Mouse (Mus musculus) embryonic facial prominence, embryonic 13.5 days (tissue): ENCODE data around the gene Ovch2. TPM values are rescaled to one million over a fixed set of nuclear protein-coding genes. Genes with fewer than 3 reads are reported as not detected.

Experiments
- ATAC-seq: fragments of 200-750 bp; cut with Nextera tagmentation; 2 replicates; pipeline ENCODE4 v1.8.0; 2017; ENCODE audit warnings: low read depth; ENCODE audit not compliant: insufficient number of reproducible peaks, insufficient read depth, low FRiP score, low TSS enrichment
- H3K27ac ChIP-seq: fragments of 300-500 bp; sonication (generic); 2 replicates; pipeline ENCODE4 v1.5.1; 2015; ENCODE audit warnings: moderate library complexity, mild to moderate bottlenecking, inconsistent platforms
- H3K27me3 ChIP-seq: fragments of 300-500 bp; sonication (generic); 2 replicates; pipeline ENCODE4 v1.6.1; 2015; ENCODE audit warnings: mild to moderate bottlenecking, inconsistent platforms
- H3K36me3 ChIP-seq: fragments of 300-500 bp; sonication (generic); 2 replicates; pipeline ENCODE4 v1.6.1; 2015; ENCODE audit warnings: mild to moderate bottlenecking, inconsistent platforms
- H3K4me1 ChIP-seq: fragments of 300-500 bp; sonication (generic); 2 replicates; pipeline ENCODE4 v1.6.1; 2015; ENCODE audit warnings: inconsistent platforms
- H3K4me2 ChIP-seq: fragments of 300-500 bp; sonication (generic); 2 replicates; pipeline ENCODE4 v1.6.1; 2015; ENCODE audit warnings: moderate library complexity, mild to moderate bottlenecking, inconsistent platforms
- H3K4me3 ChIP-seq: fragments of 300-500 bp; sonication (generic); 2 replicates; pipeline ENCODE4 v1.5.1; 2015; ENCODE audit warnings: mild to moderate bottlenecking, inconsistent platforms
- H3K9ac ChIP-seq: fragments of 300-500 bp; sonication (generic); 2 replicates; pipeline ENCODE4 v1.6.1; 2015; ENCODE audit warnings: mild to moderate bottlenecking, inconsistent platforms
- H3K9me3 ChIP-seq: fragments of 300-500 bp; sonication (generic); 2 replicates; pipeline ENCODE4 v1.6.1; 2016; ENCODE audit warnings: inconsistent platforms
- WGBS: fragments of 180-500 bp; shearing (Covaris S2); methylation state at CpG from one replicate; pipeline ENCODE4 v1.1.7; 2015; ENCODE audit warnings: mixed read lengths; 5-methylcytosine and 5-hydroxymethylcytosine counted together
- polyA plus RNA-seq: library from polyadenylated mRNA; unstranded; fragments of >200 nt; fragmentation: Nextera tagmentation; extraction: Ambion mirVana; gene quantifications from 2 replicates; pipeline ENCODE4 v1.2.1, GENCODE M21; 2015

Ovch2 gene
- polyA plus RNA-seq, 1 experiment from 2014 or later = not detected

DNA sequence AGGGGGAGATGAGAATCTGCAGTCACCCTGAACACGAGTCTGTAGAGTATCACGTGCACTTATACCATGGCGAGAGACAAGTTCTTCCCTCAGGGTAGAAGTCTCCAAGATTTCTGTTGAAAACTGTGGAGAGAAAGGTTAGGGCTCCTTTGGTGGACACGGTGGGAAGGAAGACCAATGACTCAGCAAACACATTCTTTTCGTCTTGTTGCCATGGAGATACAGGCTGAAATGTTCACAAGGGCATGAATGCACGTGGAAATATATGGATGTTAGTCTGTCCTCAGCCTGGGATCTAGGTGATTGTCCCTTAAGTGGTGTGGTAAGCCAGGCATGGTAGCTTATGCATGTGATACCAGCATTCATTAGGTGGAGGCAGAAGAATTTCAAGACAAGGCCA lies 30.2 kb downstream of the Ovch2 start:
- H3K36me3 ChIP-seq = no peaks in the 10 kb centered on the region
- H3K9ac ChIP-seq = no peak overlapping the region
- no peak overlapping the region for H3K27ac ChIP-seq
- no peak for ATAC-seq
- H3K27me3 ChIP-seq = no peaks in the 10 kb centered on the region
- H3K4me1 ChIP-seq = no peaks in the 10 kb centered on the region
- no peak overlapping the region for H3K4me2 ChIP-seq
- H3K4me3 ChIP-seq = no peak overlapping the region
- no peaks in the 10 kb centered on the region for H3K9me3 ChIP-seq
- WGBS = 56% methylated on average over 6 of the region's 6 CpGs

DNA sequence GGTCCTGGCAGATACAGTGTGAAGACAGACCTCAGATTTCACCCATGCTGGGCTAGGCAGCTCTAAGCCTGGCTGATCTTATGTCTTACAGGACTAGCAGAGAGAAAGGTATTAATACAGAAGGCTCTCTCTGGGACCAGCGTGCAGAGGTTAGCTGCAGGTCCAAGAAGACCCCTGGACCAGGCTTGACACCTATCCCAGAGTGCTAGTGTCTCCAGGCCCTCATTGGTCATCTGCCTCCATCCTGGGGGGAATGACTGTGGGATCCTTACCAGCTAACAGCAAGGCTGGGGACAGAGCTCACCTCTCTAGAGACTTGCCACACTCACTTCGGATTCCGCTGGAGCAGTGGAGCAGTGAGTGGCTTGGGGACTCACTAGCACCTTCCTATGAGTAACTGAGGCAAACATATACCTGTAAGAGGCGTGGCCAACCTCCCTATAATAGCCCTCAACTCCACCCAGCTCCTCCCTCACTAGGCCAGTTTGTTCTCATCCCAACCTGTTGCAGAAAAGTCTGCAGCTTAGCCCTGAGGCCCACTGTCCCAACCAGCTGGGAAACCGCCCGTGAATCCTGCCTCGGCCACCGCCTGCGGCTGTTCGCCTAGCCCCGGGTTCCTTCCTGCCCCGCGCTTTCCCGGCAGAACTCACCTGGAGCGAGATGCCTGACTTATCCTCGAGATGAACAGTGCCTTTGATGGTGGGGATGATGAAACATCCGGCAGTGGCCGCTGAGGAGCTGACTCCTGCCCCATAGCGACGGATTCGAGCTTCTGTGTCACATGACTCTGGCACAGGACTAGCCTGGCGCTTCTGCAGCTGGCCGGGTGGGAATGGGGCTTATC lies 43.5 kb downstream of the Ovch2 start, which contains the start of gene Cyb5r2:
Cyb5r2 (minus strand) TSS at position 725 of the 844 bp plus-strand sequence.
- H3K4me2 ChIP-seq = peak within 1 kb of the TSS; percentile 63
- WGBS = 9% methylated on average over 23 of the region's 23 CpGs
- peaks cover 5% of the 10 kb centered on the region; the same call in 1 of the 2 replicates for H3K27me3 ChIP-seq
- H3K27ac ChIP-seq = no peak within 1 kb of the TSS
- no peaks in the 10 kb centered on the region for H3K9me3 ChIP-seq
- H3K4me3 ChIP-seq = peak within 1 kb of the TSS; percentile 34
- no peaks in the 10 kb centered on the region for H3K36me3 ChIP-seq
- peak within 1 kb of the TSS; percentile 51 for H3K9ac ChIP-seq
- H3K4me1 ChIP-seq = peaks cover 7% of the 10 kb centered on the region; the same call in 1 of the 2 replicates
- 0 out of 2 replicates have a peak, but pooled peaks have one; percentile 24 for ATAC-seq

DNA sequence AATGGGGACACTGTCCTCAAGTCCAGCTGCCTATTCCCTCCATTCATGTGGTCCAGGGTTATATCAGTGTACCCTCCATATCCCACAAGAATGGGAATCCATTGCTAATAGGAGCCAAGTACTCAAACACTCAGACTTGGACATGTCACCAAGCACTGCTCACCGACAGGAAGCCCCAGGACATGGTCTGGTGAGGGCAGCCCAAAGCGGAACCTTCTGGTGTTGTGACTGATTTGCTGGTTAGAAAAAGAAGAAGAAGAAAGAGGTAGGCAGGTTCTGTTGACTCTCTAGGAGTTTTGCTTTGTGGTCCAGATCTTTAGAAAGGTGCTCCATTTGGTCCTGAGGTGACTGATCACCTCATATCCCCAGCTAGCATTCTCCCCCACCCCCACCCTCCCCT lies 44.3 kb downstream of the Ovch2 start:
- Histone ChIP-seq H3K4me3 (no peak overlapping the region), H3K4me1 (peaks cover 7% of the 10 kb centered on the region; the same call in 1 of the 2 replicates), H3K27me3 (peaks cover 5% of the 10 kb centered on the region; the same call in 1 of the 2 replicates), H3K27ac (no peak overlapping the region), H3K9ac (no peak overlapping the region), H3K9me3 (no peaks in the 10 kb centered on the region), H3K4me2 (no peak overlapping the region), H3K36me3 (no peaks in the 10 kb centered on the region)
- 93% methylated on average over 2 of the region's 2 CpGs for WGBS
- no peak for ATAC-seq

DNA sequence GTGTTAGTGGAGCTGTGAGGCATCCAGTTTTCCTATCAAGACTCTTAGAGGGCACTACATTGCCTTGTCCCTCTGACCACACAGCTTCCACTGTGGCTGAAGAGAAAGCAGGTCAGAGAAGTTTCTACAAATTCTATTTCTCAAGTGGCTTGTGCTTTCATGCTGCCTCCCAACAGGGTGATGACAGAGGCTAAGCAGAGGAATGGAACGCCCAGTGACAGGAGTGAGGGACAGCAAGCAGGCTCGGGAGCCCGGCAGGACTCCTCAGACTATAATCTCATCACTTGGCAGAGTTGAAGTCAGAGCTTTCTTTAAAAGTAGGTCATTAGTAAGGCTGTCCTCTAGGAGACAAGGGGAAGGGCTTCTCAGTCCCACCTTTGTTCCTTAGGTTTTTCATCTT lies 45.1 kb downstream of the Ovch2 start:
- H3K36me3 ChIP-seq = no peaks in the 10 kb centered on the region
- no peak overlapping the region for H3K9ac ChIP-seq
- no peak overlapping the region for H3K4me3 ChIP-seq
- ATAC-seq = no peak
- H3K4me2 ChIP-seq = no peak overlapping the region
- peaks cover 5% of the 10 kb centered on the region; the same call in 1 of the 2 replicates for H3K27me3 ChIP-seq
- H3K4me1 ChIP-seq = peaks cover 7% of the 10 kb centered on the region; the same call in 1 of the 2 replicates
- H3K9me3 ChIP-seq = no peaks in the 10 kb centered on the region
- WGBS = 82% methylated on average over 3 of the region's 3 CpGs
- no peak overlapping the region for H3K27ac ChIP-seq

DNA sequence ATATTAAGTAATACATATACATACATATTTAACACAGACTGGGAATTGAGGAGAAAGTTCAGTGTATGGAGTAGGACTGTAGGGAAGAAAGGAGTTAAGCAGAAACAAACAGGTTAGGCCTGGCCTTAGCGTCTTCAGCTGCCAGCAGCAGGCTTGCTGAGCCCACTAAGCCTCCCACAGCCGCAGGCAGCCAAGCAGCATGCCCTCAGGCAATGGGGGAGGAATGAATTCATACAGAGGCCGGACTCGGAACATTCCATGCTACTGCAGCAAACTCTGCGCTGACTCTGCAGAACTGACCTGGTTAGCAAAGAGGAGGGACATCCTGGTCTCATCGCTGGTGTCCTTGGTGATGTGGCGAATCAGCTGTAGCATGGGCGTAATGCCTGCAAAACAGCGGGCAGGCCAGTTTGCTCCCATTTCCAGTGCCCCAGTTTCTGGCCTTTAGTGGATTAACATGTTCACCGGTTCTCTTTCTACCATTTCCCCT lies 48.9 kb downstream of the Ovch2 start:
- no peaks in the 10 kb centered on the region for H3K36me3 ChIP-seq
- no peak overlapping the region for H3K9ac ChIP-seq
- no peaks in the 10 kb centered on the region for H3K9me3 ChIP-seq
- no peak overlapping the region for H3K4me3 ChIP-seq
- WGBS = 68% methylated on average over 10 of the region's 10 CpGs
- no peak overlapping the region for H3K27ac ChIP-seq
- ATAC-seq = no peak
- no peaks in the 10 kb centered on the region for H3K4me1 ChIP-seq
- no peak overlapping the region for H3K4me2 ChIP-seq
- no peaks in the 10 kb centered on the region for H3K27me3 ChIP-seq

DNA sequence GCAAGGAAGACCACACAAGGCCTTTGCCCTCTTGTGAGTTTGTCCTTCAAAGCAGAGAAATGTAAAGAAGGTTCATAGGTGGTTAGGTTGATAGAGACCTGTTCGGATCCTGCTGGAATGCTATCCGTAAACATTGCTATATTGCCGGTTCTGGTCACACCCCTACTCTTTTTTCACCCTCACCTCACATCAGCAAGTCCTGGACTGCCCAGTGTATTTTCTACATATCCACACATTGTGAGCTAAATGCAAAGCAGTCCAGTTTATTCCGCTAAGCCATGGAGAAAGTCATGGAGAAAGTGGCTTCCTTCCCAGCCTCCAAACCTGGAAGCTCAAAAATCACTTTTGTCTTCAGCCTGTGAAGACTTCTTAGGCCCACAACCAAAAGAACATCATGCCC lies 51.3 kb downstream of the Ovch2 start:
- ATAC-seq = no peak
- Histone ChIP-seq H3K4me3 (no peak overlapping the region), H3K4me2 (no peak overlapping the region), H3K36me3 (peaks cover 22% of the 10 kb centered on the region), H3K9me3 (no peaks in the 10 kb centered on the region), H3K27ac (no peak overlapping the region), H3K4me1 (no peaks in the 10 kb centered on the region), H3K9ac (no peak overlapping the region), H3K27me3 (no peaks in the 10 kb centered on the region)
- WGBS = 91% methylated on average over 4 of the region's 4 CpGs

DNA sequence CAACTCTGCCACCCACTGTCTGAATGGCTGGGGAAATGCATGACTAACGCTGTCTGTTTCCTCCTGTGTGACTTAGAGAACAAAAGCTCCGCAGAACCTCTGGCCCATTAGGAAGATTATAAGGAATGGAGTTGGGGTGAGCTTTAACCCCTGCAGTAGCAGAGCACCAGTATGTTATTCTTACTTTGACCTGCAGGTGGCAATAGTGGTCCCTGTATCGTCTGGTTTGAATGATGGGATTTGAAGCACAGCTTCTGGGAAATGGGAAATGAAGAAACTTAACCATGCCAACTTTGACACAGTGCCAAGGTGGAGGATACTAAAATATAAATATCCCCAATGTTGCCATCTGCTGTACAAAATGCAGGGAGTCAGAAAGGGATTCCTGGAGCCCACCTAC lies 51.7 kb downstream of the Ovch2 start:
- Histone ChIP-seq H3K27me3 (no peaks in the 10 kb centered on the region), H3K9me3 (no peaks in the 10 kb centered on the region), H3K4me2 (no peak overlapping the region), H3K4me1 (no peaks in the 10 kb centered on the region), H3K36me3 (peaks cover 23% of the 10 kb centered on the region), H3K27ac (no peak overlapping the region), H3K4me3 (no peak overlapping the region), H3K9ac (no peak overlapping the region)
- 3% methylated on average over 3 of the region's 3 CpGs for WGBS
- no peak for ATAC-seq

DNA sequence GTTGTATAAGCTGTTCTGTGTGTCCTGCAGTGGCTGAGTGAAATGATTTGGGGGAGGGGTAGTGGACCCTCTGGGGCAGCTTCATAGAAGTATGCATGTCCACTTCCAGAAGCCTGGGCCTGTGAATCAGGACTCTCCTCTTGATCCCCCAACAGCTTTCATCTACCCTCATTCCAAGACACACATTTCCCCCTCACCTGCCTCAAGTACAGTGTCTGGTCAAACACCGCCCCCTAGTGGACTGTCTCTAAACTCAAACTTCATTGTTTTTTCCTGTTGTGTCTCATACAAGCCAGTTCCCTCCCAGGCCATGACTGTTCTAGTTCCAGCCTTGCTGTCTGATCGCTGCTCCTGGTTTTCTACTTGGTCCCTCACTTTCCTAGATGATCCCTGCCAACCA lies 53.1 kb downstream of the Ovch2 start:
- ATAC-seq = no peak
- Histone ChIP-seq H3K9ac (no peak overlapping the region), H3K36me3 (peaks cover 36% of the 10 kb centered on the region), H3K4me2 (no peak overlapping the region), H3K9me3 (no peaks in the 10 kb centered on the region), H3K27ac (no peak overlapping the region), H3K4me3 (no peak overlapping the region), H3K27me3 (no peaks in the 10 kb centered on the region), H3K4me1 (no peaks in the 10 kb centered on the region)
- 12% methylated on average over 2 of the region's 2 CpGs for WGBS

DNA sequence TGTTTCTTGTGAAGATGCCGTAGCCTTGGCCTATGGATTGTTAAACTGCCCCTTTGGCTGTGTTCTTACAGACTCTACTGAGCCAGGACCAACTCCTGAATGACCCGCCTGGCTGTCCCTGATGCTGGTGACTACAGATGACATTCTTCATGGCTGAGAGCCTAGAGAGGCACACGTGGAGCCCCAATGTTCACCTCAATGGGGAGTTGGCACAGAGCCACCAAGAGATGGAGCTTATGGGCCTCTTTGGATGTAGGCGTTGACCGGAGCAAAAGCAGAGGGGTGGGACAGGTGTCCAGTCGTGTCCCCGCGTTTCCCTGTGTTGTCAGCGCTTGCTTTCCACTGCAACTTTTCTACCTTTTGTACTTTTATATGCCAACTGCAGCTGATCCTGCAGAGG lies 53.5 kb downstream of the Ovch2 start:
- 83% methylated on average over 9 of the region's 9 CpGs for WGBS
- Histone ChIP-seq H3K27me3 (no peaks in the 10 kb centered on the region), H3K27ac (no peak overlapping the region), H3K9ac (no peak overlapping the region), H3K4me3 (no peak overlapping the region), H3K4me1 (no peaks in the 10 kb centered on the region), H3K36me3 (peaks cover 39% of the 10 kb centered on the region), H3K4me2 (no peak overlapping the region), H3K9me3 (no peaks in the 10 kb centered on the region)
- no peak for ATAC-seq

DNA sequence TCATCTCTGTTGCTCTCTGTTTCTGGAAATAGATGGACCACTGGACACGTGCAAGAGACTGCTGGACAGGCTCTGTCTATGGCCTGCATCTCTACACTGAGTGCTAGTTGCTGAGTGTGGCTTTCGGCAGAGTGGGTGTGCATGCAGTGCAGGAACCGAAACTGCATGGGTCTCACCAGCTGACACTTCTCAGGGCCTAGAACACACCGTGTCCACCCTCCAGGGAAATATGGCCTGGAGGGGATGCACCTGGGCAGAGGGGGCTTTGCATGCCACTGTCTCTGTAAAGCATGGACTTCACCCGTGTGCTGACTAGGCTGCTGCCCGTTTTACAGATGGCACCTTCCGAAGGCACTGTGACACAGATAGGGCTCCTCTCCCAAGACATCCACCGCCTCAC lies 55.0 kb downstream of the Ovch2 start:
- no peak overlapping the region for H3K4me3 ChIP-seq
- H3K27ac ChIP-seq = no peak overlapping the region
- WGBS = 89% methylated on average over 8 of the region's 8 CpGs

DNA sequence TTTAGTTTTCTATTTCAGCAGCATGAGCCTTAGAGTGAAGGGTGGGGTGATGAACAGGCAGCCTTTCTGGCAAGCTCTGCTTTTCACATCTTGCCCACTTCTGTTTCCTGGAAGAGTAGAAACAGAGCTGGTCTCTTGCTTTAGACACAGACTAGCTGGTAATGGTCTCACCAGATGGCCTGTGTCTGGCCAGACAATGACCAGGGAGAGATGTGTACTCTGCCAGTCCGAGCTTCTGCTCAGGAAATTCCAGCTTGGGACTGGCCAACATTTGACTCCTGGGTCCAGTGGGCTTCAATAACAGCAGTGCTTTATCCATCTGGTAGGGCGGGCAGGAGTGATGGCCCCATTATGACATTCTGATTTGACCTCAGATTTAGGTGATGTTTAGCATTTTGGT lies 55.9 kb downstream of the Ovch2 start:
- no peak overlapping the region for H3K4me2 ChIP-seq
- no peak overlapping the region for H3K27ac ChIP-seq
- WGBS = 85% methylated on average over 2 of the region's 2 CpGs
- H3K9ac ChIP-seq = no peak overlapping the region
- H3K27me3 ChIP-seq = no peaks in the 10 kb centered on the region
- H3K36me3 ChIP-seq = peaks cover 52% of the 10 kb centered on the region
- no peaks in the 10 kb centered on the region for H3K9me3 ChIP-seq
- no peak for ATAC-seq
- H3K4me1 ChIP-seq = no peaks in the 10 kb centered on the region
- H3K4me3 ChIP-seq = no peak overlapping the region

More for the DNA sequence above, 55.0 kb downstream of the Ovch2 start:
- no peaks in the 10 kb centered on the region for H3K27me3 ChIP-seq
- no peaks in the 10 kb centered on the region for H3K9me3 ChIP-seq
- no peaks in the 10 kb centered on the region for H3K4me1 ChIP-seq
- no peak for ATAC-seq
- H3K4me2 ChIP-seq = no peak overlapping the region
- no peak overlapping the region for H3K9ac ChIP-seq
- peaks cover 44% of the 10 kb centered on the region for H3K36me3 ChIP-seq

DNA sequence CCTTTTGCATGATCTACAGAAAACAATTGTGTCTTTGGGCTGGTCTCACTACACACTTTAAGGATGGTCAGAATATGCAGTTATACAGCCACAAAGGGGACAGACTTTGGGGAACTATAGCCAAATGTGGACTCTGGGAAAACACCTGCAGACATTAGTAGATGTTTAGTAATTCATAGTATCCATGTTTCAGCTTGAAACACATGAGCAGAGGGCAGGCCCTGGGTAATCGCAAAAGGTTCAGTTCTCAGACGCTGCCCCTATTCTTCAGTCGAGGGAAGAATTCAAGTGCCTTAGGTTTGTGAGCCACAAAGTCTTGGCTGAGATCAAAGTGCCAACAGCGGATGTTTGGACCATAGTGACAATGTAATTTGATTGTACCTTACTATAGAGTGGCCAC lies 56.6 kb downstream of the Ovch2 start:
- peaks cover 58% of the 10 kb centered on the region for H3K36me3 ChIP-seq

More for the DNA sequence above, 56.6 kb downstream of the Ovch2 start:
- Histone ChIP-seq H3K9me3 (no peaks in the 10 kb centered on the region), H3K27me3 (no peaks in the 10 kb centered on the region), H3K4me1 (no peaks in the 10 kb centered on the region), H3K4me3 (no peak overlapping the region), H3K9ac (no peak overlapping the region), H3K4me2 (no peak overlapping the region), H3K27ac (no peak overlapping the region)
- no peak for ATAC-seq
- WGBS = 91% methylated on average over 4 of the region's 4 CpGs
